Mouse (Mus musculus): ENCODE measurements at regions not wholly inside any gene's neighbourhood (a gene's known extent, or its start where the extent isn't known, plus 50 kb on each side); places are given as distances from the start of the nearest gene placed in this dataset.

- no peaks in the 10 kb centered on the region for H3K4me1 ChIP-seq (ENCODE audit: control insufficient read depth, insufficient read depth, low read length)
These were observed 507.0 kb downstream of the Cntn6 start for GRCm38 (mm10) chr6:104999601-105000000.

GRCm38 (mm10) chr6:105020672-105021071 is 528.1 kb downstream of the Cntn6 start:
- Histone ChIP-seq H3K9ac (ENCODE audit: low read depth, low read length) (no peak overlapping the region), H3K36me3 (ENCODE audit: control insufficient read depth, insufficient read depth, low read length) (no peaks in the 10 kb centered on the region), H3K4me1 (ENCODE audit: control insufficient read depth, insufficient read depth, low read length) (no peaks in the 10 kb centered on the region), H3K27ac (ENCODE audit: low read length) (no peak overlapping the region), H3K4me2 (ENCODE audit: low read length) (no peak overlapping the region), H3K9me3 (replicated peaks; ENCODE audit: control insufficient read depth, low read length, poor library complexity, severe bottlenecking) (no peaks in the 10 kb centered on the region), H3K4me3 (ENCODE audit: low read depth, low read length) (no peak overlapping the region), H3K27me3 (ENCODE audit: control insufficient read depth, insufficient read depth, low read depth, low read length) (no peaks in the 10 kb centered on the region)
- no peak for ATAC-seq
- WGBS = 87% methylated on average over 4 of the region's 4 CpGs

More at GRCm38 (mm10) chr6:104999601-105000000, 507.0 kb downstream of the Cntn6 start:
- Histone ChIP-seq H3K4me3 (ENCODE audit: low read depth, low read length) (no peak overlapping the region), H3K36me3 (ENCODE audit: control insufficient read depth, insufficient read depth, low read length) (no peaks in the 10 kb centered on the region), H3K9me3 (replicated peaks; ENCODE audit: control insufficient read depth, low read length, poor library complexity, severe bottlenecking) (no peaks in the 10 kb centered on the region), H3K9ac (ENCODE audit: low read depth, low read length) (no peak overlapping the region), H3K27me3 (ENCODE audit: control insufficient read depth, insufficient read depth, low read depth, low read length) (no peaks in the 10 kb centered on the region), H3K4me2 (ENCODE audit: low read length) (no peak overlapping the region), H3K27ac (ENCODE audit: low read length) (no peak overlapping the region)
- ATAC-seq = no peak
- WGBS = 92% methylated on average over 1 of the region's 1 CpGs

DNA sequence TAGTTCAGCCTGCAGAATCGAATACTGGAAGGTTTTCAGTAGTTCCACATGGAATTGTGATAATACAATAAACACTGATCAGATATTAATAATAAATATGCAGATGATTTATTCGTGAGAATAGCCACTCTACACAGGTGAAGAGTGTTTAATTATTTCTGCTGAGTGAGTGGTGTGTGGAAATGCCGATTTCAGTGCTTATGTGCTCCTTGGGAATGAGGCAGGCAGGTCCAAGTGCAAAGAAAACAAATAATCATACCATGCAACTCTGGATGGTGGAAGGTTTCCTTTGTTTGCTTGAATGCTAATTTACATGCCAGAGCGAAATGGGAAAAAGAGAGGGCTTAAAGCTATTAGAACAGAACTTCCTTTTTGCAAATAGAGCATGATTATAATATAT is 528.6 kb downstream of the Cntn6 start:
- Histone ChIP-seq H3K4me3 (ENCODE audit: low read depth, low read length) (no peak overlapping the region), H3K36me3 (ENCODE audit: control insufficient read depth, insufficient read depth, low read length) (no peaks in the 10 kb centered on the region), H3K27me3 (ENCODE audit: control insufficient read depth, insufficient read depth, low read depth, low read length) (no peaks in the 10 kb centered on the region), H3K4me2 (ENCODE audit: low read length) (no peak overlapping the region), H3K4me1 (ENCODE audit: control insufficient read depth, insufficient read depth, low read length) (no peaks in the 10 kb centered on the region), H3K9ac (ENCODE audit: low read depth, low read length) (no peak overlapping the region), H3K9me3 (replicated peaks; ENCODE audit: control insufficient read depth, low read length, poor library complexity, severe bottlenecking) (no peaks in the 10 kb centered on the region), H3K27ac (ENCODE audit: low read length) (no peak overlapping the region)
- WGBS = 56% methylated on average over 4 of the region's 4 CpGs
- no peak; the same call in 1 of the 2 replicates for ATAC-seq

DNA sequence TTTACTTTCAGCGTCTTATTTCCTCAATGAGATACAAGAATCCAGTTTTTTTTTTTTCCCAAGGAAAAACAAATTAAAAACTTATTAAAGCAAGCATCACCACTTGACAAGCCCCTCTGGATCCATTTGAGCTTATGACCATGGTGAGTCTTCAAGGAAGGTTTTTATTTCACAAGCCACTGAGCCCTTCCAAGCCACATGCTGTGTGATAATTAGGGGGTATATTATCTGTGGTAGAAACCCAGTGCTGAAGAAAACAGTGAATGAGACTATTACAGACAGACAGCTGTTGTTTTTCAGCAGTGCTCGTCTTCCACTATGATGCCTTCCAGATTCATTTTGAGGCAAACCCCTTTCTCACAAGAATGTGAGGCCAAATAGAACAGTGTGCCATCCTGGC is 573.6 kb downstream of the Cntn6 start:
- no peaks in the 10 kb centered on the region for H3K9me3 ChIP-seq (replicated peaks; ENCODE audit: control insufficient read depth, low read length, poor library complexity, severe bottlenecking)
- no peaks in the 10 kb centered on the region for H3K27me3 ChIP-seq (ENCODE audit: control insufficient read depth, insufficient read depth, low read depth, low read length)
- H3K9ac ChIP-seq (ENCODE audit: low read depth, low read length) = no peak overlapping the region
- no peak overlapping the region for H3K4me3 ChIP-seq (ENCODE audit: low read depth, low read length)
- no peaks in the 10 kb centered on the region for H3K4me1 ChIP-seq (ENCODE audit: control insufficient read depth, insufficient read depth, low read length)
- 77% methylated on average over 2 of the region's 2 CpGs for WGBS
- no peak overlapping the region for H3K27ac ChIP-seq (ENCODE audit: low read length)
- no peaks in the 10 kb centered on the region for H3K36me3 ChIP-seq (ENCODE audit: control insufficient read depth, insufficient read depth, low read length)
- H3K4me2 ChIP-seq (ENCODE audit: low read length) = no peak overlapping the region
- ATAC-seq = no peak

DNA sequence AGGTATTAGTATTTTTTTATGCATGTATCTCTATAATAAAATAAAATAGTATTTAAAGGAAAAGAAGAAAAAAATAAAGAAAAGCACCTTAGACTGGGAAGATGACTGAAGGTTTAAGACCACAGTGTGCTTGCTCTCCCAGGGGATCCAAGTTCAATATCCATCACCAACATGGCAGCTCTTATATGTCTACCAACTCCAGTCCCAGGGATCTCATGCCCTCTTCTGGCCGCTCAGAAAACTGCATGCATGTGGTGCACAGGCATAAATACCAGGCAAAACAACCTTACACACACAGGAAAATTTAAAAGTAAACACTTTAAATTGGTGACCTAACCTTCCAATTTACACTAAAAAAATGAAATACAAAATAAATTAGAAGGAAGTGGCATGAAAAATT is 586.6 kb upstream of the Cntn4 start:
- no peaks in the 10 kb centered on the region for H3K36me3 ChIP-seq (ENCODE audit: control insufficient read depth, insufficient read depth, low read length)
- H3K9ac ChIP-seq (ENCODE audit: low read depth, low read length) = no peak overlapping the region
- ATAC-seq = no peak
- H3K4me2 ChIP-seq (ENCODE audit: low read length) = no peak overlapping the region
- no peaks in the 10 kb centered on the region for H3K4me1 ChIP-seq (ENCODE audit: control insufficient read depth, insufficient read depth, low read length)
- H3K4me3 ChIP-seq (ENCODE audit: low read depth, low read length) = no peak overlapping the region
- WGBS = 8% methylated on average over 1 of the region's 1 CpGs
- H3K27ac ChIP-seq (ENCODE audit: low read length) = no peak overlapping the region
- H3K27me3 ChIP-seq (ENCODE audit: control insufficient read depth, insufficient read depth, low read depth, low read length) = no peaks in the 10 kb centered on the region
- no peaks in the 10 kb centered on the region for H3K9me3 ChIP-seq (replicated peaks; ENCODE audit: control insufficient read depth, low read length, poor library complexity, severe bottlenecking)
